Mouse (Mus musculus): Measurements from ENCODE around the gene Gm14391.
"Not testable (repeated sequence)": the region's sequence is repeated elsewhere in the genome, so short reads cannot be mapped to it uniquely, and the experiment has no call there.

Gm14391 gene

GRCm38 (mm10) chr2:175206732-175207131 is at the start of gene Gm14391:
Gm14391 (minus strand) TSS chr2:175206917.
- not testable (repeated sequence) for DNase-seq (ENCODE audit: low read depth)

- DNase-seq (ENCODE audit: low read depth) = not testable (repeated sequence)
These were observed 27.7 kb downstream of the Gm14391 start for GRCm38 (mm10) chr2:175179008-175179407.

DNA sequence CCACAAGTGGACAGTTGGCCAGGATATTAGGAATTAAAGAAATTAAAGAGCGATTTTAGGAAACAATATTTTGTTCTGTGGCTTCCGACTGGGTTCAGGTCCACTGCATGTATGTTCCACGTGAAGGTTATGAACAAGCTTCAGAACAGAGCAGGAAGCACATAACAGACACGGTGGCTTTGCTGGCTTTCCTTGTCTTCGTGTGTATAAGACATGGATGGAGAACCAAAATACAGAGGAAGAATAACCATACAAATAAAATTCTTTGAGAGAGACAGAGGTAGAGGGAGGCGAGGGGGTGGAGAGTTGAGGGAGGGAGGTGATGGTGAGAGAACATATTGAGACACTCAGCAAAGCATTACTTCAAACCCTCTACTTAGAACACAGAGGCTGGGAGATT is 30.4 kb downstream of the Gm14391 start:
- DNase-seq (ENCODE audit: low read depth) = no peak

- DNase-seq (ENCODE audit: low read depth) = peak; percentile 2
These were observed 31.1 kb downstream of the Gm14391 start, which contains the start of gene Gm14443 for GRCm38 (mm10) chr2:175175401-175176180. Gm14443 (minus strand) TSS chr2:175175871.

- DNase-seq (ENCODE audit: low read depth) = not testable (repeated sequence)
These were observed 32.7 kb downstream of the Gm14391 start for GRCm38 (mm10) chr2:175174058-175174457.

- not testable (repeated sequence) for DNase-seq (ENCODE audit: low read depth)
These were observed 33.7 kb downstream of the Gm14391 start for GRCm38 (mm10) chr2:175172906-175173595.

GRCm38 (mm10) chr2:175172123-175172522 is 34.6 kb downstream of the Gm14391 start:
- no peak for DNase-seq (ENCODE audit: low read depth)

DNA sequence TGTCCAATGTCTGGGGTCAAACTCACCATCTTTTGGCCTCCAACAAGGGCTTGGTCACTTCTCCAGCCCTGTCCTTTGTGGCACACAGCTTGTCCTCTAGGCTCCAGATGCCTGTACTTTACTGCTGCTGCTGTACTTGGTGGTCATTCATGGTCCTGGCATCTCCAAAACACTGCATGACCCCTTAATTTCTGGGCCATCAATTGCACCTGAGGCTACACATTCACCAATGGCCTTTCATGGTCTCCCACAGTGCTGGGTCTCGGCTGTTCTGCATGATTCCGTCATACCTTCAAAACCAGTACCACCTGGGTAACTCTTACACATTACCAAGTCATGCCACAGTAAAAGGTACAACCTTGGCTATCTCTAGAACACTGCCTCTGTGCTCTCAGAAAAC is 39.8 kb downstream of the Gm14391 start:
- DNase-seq (ENCODE audit: low read depth) = not testable (repeated sequence)

GRCm38 (mm10) chr2:175165110-175165509 is 41.6 kb downstream of the Gm14391 start:
- DNase-seq (ENCODE audit: low read depth) = not testable (repeated sequence)

DNA sequence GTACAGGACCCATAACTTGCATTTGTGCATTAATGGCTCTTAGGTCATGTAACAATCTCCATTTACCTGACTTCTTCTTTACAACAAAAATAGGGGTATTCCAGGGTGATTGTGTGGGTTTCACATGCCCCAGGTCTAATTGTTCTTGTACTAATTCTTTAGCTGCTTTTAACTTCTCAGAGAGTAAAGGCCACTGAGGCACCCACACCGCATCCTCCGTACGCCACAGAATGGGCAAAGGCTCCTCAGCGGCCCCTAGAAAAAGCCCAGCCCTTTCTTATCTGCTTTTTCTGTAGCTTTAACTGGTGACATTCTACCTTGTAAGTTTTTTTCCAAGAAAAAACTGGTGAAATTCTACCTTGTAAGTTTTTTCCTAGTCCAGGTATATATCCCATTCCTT is 45.3 kb downstream of the Gm14391 start:
- not testable (repeated sequence) for DNase-seq (ENCODE audit: low read depth)

DNA sequence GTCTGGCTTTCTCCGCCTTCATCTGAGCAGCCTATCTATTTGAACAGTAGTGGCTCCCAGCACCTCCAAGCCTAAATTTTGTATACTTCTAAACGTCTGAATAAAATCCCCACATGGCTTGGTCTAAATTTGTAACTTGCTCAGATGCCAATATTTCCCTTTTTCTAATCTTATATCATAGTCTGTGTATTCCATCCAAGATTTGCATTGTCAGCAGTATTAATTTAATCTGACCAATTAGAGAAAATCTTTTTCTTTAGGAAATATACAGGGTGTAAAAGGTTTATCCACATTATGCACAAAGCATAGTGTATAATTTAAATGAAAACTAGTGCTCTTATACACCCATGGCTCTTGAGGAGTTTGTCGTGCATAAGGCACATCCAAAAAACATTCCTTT is 48.1 kb downstream of the Gm14391 start:
- DNase-seq (ENCODE audit: low read depth) = no peak

DNA sequence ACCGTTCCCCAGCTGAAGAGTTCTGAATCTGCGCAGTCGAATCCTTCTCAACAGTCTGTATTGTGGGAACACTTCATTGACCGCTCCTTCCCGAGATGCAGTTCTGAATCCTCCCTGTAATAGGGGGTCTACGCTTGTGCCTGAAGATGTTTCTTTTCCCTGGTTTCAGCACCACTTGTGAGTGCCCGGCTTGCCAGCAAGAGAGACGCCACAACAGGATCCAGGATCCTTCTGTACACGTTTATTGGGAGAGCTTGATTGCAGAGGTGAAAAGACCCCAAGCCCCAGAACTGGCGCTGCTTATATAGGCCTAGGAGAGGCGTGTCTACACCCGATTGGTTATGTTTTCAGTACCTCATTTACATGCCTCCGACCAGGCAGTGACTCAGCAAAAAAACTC is 50.0 kb downstream of the Gm14391 start:
- DNase-seq (ENCODE audit: low read depth) = no peak

DNA sequence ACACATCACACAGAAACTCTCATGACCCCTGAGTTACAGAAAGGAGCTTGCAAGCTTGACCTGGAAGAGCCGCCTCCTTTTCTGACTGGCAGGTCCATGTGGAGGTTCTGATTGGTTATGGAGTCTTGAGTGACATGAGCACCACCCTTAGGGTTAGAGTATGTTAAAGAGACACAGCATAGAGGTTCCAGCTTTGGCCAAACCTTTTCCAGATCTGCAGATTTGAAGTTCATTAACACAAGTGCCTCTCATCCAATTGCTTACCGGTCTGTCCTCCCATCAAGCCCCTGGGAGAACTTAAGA is 64.8 kb downstream of the Gm14391 start, which contains the start of gene Gm14399:
TSS of gene Gm14399 (minus strand) at position 20 of the 303 bp plus-strand sequence.
- not testable (repeated sequence) for DNase-seq (ENCODE audit: low read depth)

- peak; percentile 0 for DNase-seq (ENCODE audit: low read depth)
These were observed 65.4 kb downstream of the Gm14391 start for GRCm38 (mm10) chr2:175141118-175141992.

All from fibroblast of lung, adult 2 months (primary cell).